Mouse (Mus musculus): Measurements from ENCODE around the gene Mier2.

DNA sequence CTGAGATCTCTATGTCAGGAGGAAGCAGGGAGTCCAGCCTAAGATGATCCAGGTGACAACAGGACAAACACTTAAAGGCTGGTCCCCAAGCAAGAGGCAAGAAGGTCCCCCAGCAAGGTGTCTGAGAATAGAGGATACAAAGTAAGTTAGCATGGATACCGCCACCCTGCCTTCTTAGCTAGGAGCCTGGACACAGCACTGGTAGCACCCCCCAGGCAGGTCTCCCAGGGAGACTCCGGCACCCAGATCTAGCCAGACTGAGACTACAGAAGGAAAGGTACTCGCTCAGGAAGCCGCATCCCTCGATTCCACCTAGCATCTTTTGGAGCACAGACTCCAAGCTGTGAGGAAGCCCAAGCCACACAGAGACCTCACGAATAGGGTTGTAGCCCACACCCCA lies 1.8 kb downstream of the Mier2 start:
- TF ChIP-seq MAFK (IDR thresholded peaks at IDR 0.05; ENCODE audit: insufficient read depth, low read depth, low read length) (no peak), CHD2 (IDR thresholded peaks at IDR 0.05; ENCODE audit: low read depth, low read length) (no peak), HCFC1 (IDR thresholded peaks at IDR 0.05; ENCODE audit: borderline replicate concordance, insufficient read depth, low read length) (no peak), ZNF384 (IDR thresholded peaks at IDR 0.05; ENCODE audit: low read depth, low read length) (no peak)

Data from ES-E14 (cell line).